ENCODE assay signal across 12 mouse cellular contexts in genomic region chr9:105467787-105468186, GRCm38 (mm10). TPM values are rescaled to one million over a fixed set of nuclear protein-coding genes. Genes with fewer than 3 reads are reported as not detected.
A peak's percentile ranks its signal among the peaks of the same experiment; 100 is the strongest.
DNase-seq lines count a peak whose midpoint lies in the region; ATAC-seq and TF ChIP-seq lines count a peak whose summit lies in the region.
"Had no signal": no experiment of that assay in that cellular context is flagged by ENCODE, and none has a peak within 500 bp of the region (broad histone marks: within the 10 kb centered on the region; RNA-seq: fewer than 3 reads in every experiment).

No protein-coding gene starts in this region.

- H3K27me3 ChIP-seq in liver, embryonic 14.5 days (ENCODE audit: control insufficient read depth, insufficient read depth, low read length): no peaks in the 10 kb centered on the region
- H3K27me3 ChIP-seq: kidney, embryonic 15.5 days had no signal

- H3K27ac ChIP-seq in liver, embryonic 14.5 days: no peak overlapping the region
- H3K27ac ChIP-seq: kidney, embryonic 15.5 days had no signal

- no peak for TF ChIP-seq EP300 in liver, embryonic 14.5 days (IDR thresholded peaks at IDR 0.05; ENCODE audit: low read depth)

- 70% methylated on average over 3 of the region's 3 CpGs for WGBS in liver, embryonic 14.5 days (ENCODE audit: insufficient replicate concordance)

- ATAC-seq in liver, embryonic 14.5 days (ENCODE audit: insufficient read depth): no peak

- H3K9ac ChIP-seq in liver, embryonic 14.5 days (replicated peaks): no peak overlapping the region
- H3K9ac ChIP-seq: kidney, embryonic 15.5 days had no signal

- peaks cover 8% of the 10 kb centered on the region for H3K36me3 ChIP-seq in liver, embryonic 14.5 days (replicated peaks; ENCODE audit: control insufficient read depth, insufficient read depth, low read depth)

- H3K4me3 ChIP-seq in liver, embryonic 14.5 days (ENCODE audit: insufficient read depth in 1 of 2, low read depth in 2 of 2, low read length in 2 of 2): no peak overlapping the region
- H3K4me3 ChIP-seq: kidney, embryonic 15.5 days had no signal

- no peaks in the 10 kb centered on the region; the same call in 1 of the 2 replicates for H3K9me3 ChIP-seq in liver, embryonic 14.5 days (ENCODE audit: control insufficient read depth, low read length)
- H3K9me3 ChIP-seq: kidney, embryonic 15.5 days had no signal

- no peaks in the 10 kb centered on the region for H3K4me1 ChIP-seq in liver, embryonic 14.5 days (replicated peaks; ENCODE audit: control insufficient read depth in 2 of 2, insufficient read depth in 2 of 2, low read length in 1 of 2)
- H3K4me1 ChIP-seq: kidney, embryonic 15.5 days had no signal

- TF ChIP-seq CTCF in liver, embryonic 14.5 days (IDR thresholded peaks at IDR 0.05; ENCODE audit: low read depth): peak; percentile 40; the same call in 1 of the 2 replicates

- peak; percentile 6 for DNase-seq in embryo, embryonic 10 days (ENCODE audit: low spot score)
- no peak for DNase-seq in embryo, embryonic 10.5 days (ENCODE audit: low spot score)
- no peak for DNase-seq in liver, embryonic 14.5 days (ENCODE audit: low read depth in 3 of 3, low spot score in 3 of 3)
- no peak for DNase-seq in liver
- DNase-seq in A20 (ENCODE audit: low read depth, low spot score): peak; percentile 32
- peak; percentile 48 for DNase-seq in R1 (ENCODE audit: low read depth, low spot score)
- no peak for DNase-seq in retina, embryonic 14.5 days (ENCODE audit: low spot score)
- no peak for DNase-seq in frontal cortex, postnatal 10 days (ENCODE audit: low spot score in 2 of 2)
- DNase-seq: adrenal gland, postnatal 36 days; cerebellum, postnatal 36 days; heart, postnatal 14 days had no signal

- no peak overlapping the region for H3K4me2 ChIP-seq in liver, embryonic 14.5 days (ENCODE audit: low read depth)
- H3K4me2 ChIP-seq: kidney, embryonic 15.5 days had no signal

RNA-seq across cellular contexts. Expression of gene Atp2c1, which starts 59.3 kb away (rescaled TPM):
- polyA plus RNA-seq in liver, embryonic 14.5 days (2012; rRNA removed): 8.2 and 11.2 TPM in 2 replicates
- polyA plus RNA-seq in liver, embryonic 14.5 days (2014; fragmentation: Nextera tagmentation; extraction: Ambion mirVana): 16.8 and 19.4 TPM in 2 replicates

Comparison
In these comparisons a context has a peak if more than half of its experiments do, and no peak if none do; other contexts are left out.
1. DNase-seq: peak in embryo, embryonic 10 days (single experiment), A20 (single experiment) and R1 (single experiment); none in embryo, embryonic 10.5 days (single experiment), liver, embryonic 14.5 days (0 of 3), liver (single experiment), retina, embryonic 14.5 days (single experiment) and frontal cortex, postnatal 10 days (0 of 2).